Mouse (Mus musculus) mouse embryonic stem cell (cell line): ENCODE results near the gene Phlpp2.

Experiments used
- in situ Hi-C, 2 experiments: fragments of 300-500 bp; cut with MboI; formaldehyde crosslinking; loops; 1 replicate in 1 of 2; 3 replicates in 1 of 2; pipeline ENCODE4 v1.14.3; 2019 to 2020; ENCODE audit warnings: low sequenced_read_pairs in 2 of 2, low pct_unique_long_range_greater_than_20kb in 1 of 2, mixed read lengths in 1 of 2; ENCODE audit not compliant: unreplicated experiment in 1 of 2

Phlpp2 gene

GRCm38 (mm10) chr8:109890794-109891585 lies 22.6 kb downstream of the Phlpp2 start:
- in situ Hi-C loops, result no loop called here

GRCm38 (mm10) chr8:109894636-109895035 lies 26.3 kb downstream of the Phlpp2 start:
- in situ Hi-C loops, result no loop called here

GRCm38 (mm10) chr8:109895355-109895754 lies 27.0 kb downstream of the Phlpp2 start:
- in situ Hi-C loops, result no loop called here

- in situ Hi-C loops, result no loop called here
Observed at GRCm38 (mm10) chr8:109902379-109902778, 34.0 kb downstream of the Phlpp2 start.

GRCm38 (mm10) chr8:109903909-109904469 lies 35.6 kb downstream of the Phlpp2 start:
- in situ Hi-C loops, result no loop called here

GRCm38 (mm10) chr8:109904928-109905668 lies 36.8 kb downstream of the Phlpp2 start:
- in situ Hi-C loops, result no loop called here

GRCm38 (mm10) chr8:109906907-109907306 lies 38.6 kb downstream of the Phlpp2 start:
- in situ Hi-C loops, result no loop called here

GRCm38 (mm10) chr8:109907376-109907775 lies 39.0 kb downstream of the Phlpp2 start:
- in situ Hi-C loops, result no loop called here

- in situ Hi-C loops, result no loop called here
Observed at GRCm38 (mm10) chr8:109917277-109917676, 48.9 kb downstream of the Phlpp2 start.

- in situ Hi-C loops, result no loop called here
Observed at GRCm38 (mm10) chr8:109920406-109921390, 52.4 kb downstream of the Phlpp2 start.

GRCm38 (mm10) chr8:109941606-109942360 lies 73.4 kb downstream of the Phlpp2 start:
- in situ Hi-C loops, result no loop called here

- in situ Hi-C loops, result no loop called here
Observed at GRCm38 (mm10) chr8:109945153-109945632, 76.9 kb downstream of the Phlpp2 start.

GRCm38 (mm10) chr8:109945694-109946093 lies 77.4 kb downstream of the Phlpp2 start:
- in situ Hi-C loops, result no loop called here

GRCm38 (mm10) chr8:109946272-109946671 lies 77.9 kb downstream of the Phlpp2 start:
- in situ Hi-C loops, result no loop called here

- in situ Hi-C loops, result no loop called here
Observed at GRCm38 (mm10) chr8:109947447-109948284, 79.3 kb downstream of the Phlpp2 start.

- in situ Hi-C loops, result no loop called here
Observed at GRCm38 (mm10) chr8:109948285-109948564, 79.9 kb downstream of the Phlpp2 start.

- in situ Hi-C loops, result no loop called here
Observed at GRCm38 (mm10) chr8:109952171-109952570, 83.8 kb downstream of the Phlpp2 start.
